Mouse (Mus musculus) ES-E14 (cell line): ENCODE measurements around the gene Psmb3. TPM values are rescaled to one million over a fixed set of nuclear protein-coding genes. Genes with fewer than 3 reads are reported as not detected.

Experiments used
- DNase-seq: peaks from one replicate; pipeline ENCODE4 v3.0.0-alpha.2; 2013; ENCODE audit warnings: low read depth, low spot score
- H3K27ac ChIP-seq: 2 replicates; pipeline ENCODE4 v1.5.1; 2012; ENCODE audit warnings: low read depth, mild to moderate bottlenecking, low read length, moderate library complexity, mixed read lengths; ENCODE audit not compliant: poor library complexity, insufficient read depth, severe bottlenecking
- H3K36me3 ChIP-seq: 2 replicates; pipeline ENCODE4 v1.6.1; 2012; ENCODE audit warnings: mild to moderate bottlenecking, low read length, moderate library complexity, mixed read lengths; ENCODE audit not compliant: control insufficient read depth, poor library complexity, insufficient read depth, severe bottlenecking
- H3K4me1 ChIP-seq, 2 experiments: fragments of 150-350 bp in 1 of 2; sonication (generic) in 1 of 2; 2 replicates each; pipeline ENCODE4 v1.6.1; 2012; ENCODE audit warnings: low read length in 2 of 2, mild to moderate bottlenecking in 1 of 2, mixed read lengths in 1 of 2; ENCODE audit not compliant: control insufficient read depth in 2 of 2, insufficient read depth in 2 of 2, poor library complexity in 1 of 2
- H3K4me3 ChIP-seq, 2 experiments: fragments of 150-350 bp in 1 of 2; sonication (generic) in 1 of 2; 2 replicates each; pipeline ENCODE4 v1.5.1; 2012; ENCODE audit warnings: low read length in 2 of 2, low read depth in 1 of 2, mild to moderate bottlenecking in 1 of 2, mixed read lengths in 1 of 2; ENCODE audit not compliant: insufficient read depth in 1 of 2, poor library complexity in 1 of 2, severe bottlenecking in 1 of 2
- H3K9ac ChIP-seq: 2 replicates; pipeline ENCODE4 v1.6.1; 2012; ENCODE audit warnings: low read depth, mild to moderate bottlenecking, low read length, mixed read lengths; ENCODE audit not compliant: poor library complexity, insufficient read depth, severe bottlenecking
- H3K9me3 ChIP-seq: fragments of 150-350 bp; sonication (generic); 2 replicates; pipeline ENCODE4 v1.6.1; 2012; ENCODE audit warnings: low read depth, mild to moderate bottlenecking, low read length; ENCODE audit not compliant: control insufficient read depth, insufficient read depth
- CHD2 ChIP-seq: IDR thresholded peaks from 2 replicates; pipeline ENCODE4 v1.6.1; 2014; ENCODE audit warnings: mild to moderate bottlenecking, low read depth, low read length, inconsistent platforms
- HCFC1 ChIP-seq: IDR thresholded peaks from 2 replicates; pipeline ENCODE4 v1.6.1; 2012; ENCODE audit warnings: low read length, inconsistent platforms, borderline replicate concordance; ENCODE audit not compliant: insufficient read depth
- MAFK ChIP-seq: IDR thresholded peaks from 2 replicates; pipeline ENCODE4 v1.6.1; 2014; ENCODE audit warnings: mild to moderate bottlenecking, low read depth, low read length, inconsistent platforms; ENCODE audit not compliant: insufficient read depth
- ZC3H11A ChIP-seq: IDR thresholded peaks from 2 replicates; pipeline ENCODE4 v1.6.1; 2012; ENCODE audit warnings: low read depth, mild to moderate bottlenecking, inconsistent platforms, low read length, borderline replicate concordance
- ZNF384 ChIP-seq: IDR thresholded peaks from 2 replicates; pipeline ENCODE4 v1.6.1; 2012; ENCODE audit warnings: low read depth, low read length, inconsistent platforms
- in situ Hi-C, 2 experiments: fragments of 600-800 bp; cut with MboI; formaldehyde crosslinking; loops; one replicate each; pipeline ENCODE4 v1.15.1; 2025; ENCODE audit warnings: low sequenced_read_pairs in 2 of 2, inconsistent platforms in 1 of 2; ENCODE audit not compliant: unreplicated experiment in 2 of 2
- total RNA-seq: library from RNA; depleted of rRNA; stranded (reverse); fragments of 300-350 nt; gene quantifications from 2 replicates; pipeline ENCODE4 v1.2.3, GENCODE M21; 2012

Gene Psmb3
- total RNA-seq, 1 experiment = 677 TPM

DNA sequence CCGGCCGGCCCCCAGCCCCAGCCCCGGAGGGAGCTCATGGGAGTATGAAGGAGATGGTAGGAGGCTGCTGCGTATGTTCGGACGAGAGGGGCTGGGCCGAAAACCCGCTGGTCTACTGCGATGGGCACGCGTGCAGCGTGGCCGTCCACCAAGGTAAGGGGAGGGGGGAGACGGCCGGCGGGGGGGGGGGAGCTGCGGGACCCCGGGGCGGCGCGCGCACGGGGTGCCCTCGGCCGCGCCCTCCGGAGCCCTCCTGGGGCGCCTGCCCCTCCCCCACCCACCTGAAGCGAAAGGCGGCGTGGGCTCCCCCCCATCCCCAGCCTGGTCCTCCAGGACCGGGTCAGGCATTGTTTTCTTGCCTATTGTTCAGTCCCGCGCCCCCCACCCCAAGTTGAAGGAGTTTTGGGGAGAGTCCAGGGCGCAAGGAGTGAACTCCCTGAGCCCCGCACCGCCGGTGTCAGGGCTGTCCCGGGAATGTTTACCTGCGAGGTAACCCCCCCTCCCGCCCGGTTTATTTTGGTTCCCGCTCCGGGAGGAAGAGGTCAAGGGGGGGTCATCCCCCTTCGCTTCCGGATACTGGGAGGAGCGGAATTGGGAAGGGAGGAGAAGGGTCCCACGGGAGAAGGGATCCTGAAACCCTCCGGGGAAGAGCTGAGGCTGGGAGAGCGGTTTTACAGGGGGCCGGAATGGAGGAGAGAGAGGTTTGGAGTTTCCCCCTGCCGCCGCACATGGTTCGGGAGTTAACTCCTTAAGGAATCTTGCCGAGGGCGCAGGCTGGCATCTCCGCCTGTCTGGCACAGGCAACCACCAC lies 39.5 kb upstream of the Psmb3 start:
- Histone ChIP-seq H3K27ac (peak overlapping the region; percentile 100), H3K9ac (peak overlapping the region; percentile 96), H3K9me3 (no peaks in the 10 kb centered on the region), H3K4me1 (peaks cover 11 to 22% of the 10 kb centered on the region in 2 experiments; a peak in 3 of 4 replicates), H3K36me3 (peaks cover 29% of the 10 kb centered on the region), H3K4me3 (peak overlapping the region; percentile 86 to 91)
- in situ Hi-C loops = no loop called here
- TF ChIP-seq ZC3H11A = no peak
- no peak for TF ChIP-seq CHD2
- TF ChIP-seq ZNF384 = no peak
- no peak for TF ChIP-seq MAFK
- no peak for TF ChIP-seq HCFC1
- DNase-seq = no peak

DNA sequence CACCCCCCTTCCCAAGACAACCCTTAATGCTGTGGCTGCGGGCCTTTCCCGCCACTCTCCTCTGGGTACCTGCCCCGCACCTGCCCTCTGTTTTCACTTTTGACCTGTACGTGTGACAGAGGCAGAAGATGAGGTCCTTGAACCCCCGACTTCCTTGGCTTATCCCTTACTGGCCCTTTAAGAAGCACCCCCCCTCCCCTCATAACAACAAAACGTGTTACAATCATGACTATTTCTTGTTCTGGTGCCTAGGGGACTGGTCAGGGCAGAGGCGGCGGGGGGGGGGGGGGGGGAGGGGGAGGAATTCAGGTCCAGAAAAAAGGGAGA lies 38.9 kb upstream of the Psmb3 start:
- peaks cover 11 to 26% of the 10 kb centered on the region in 2 experiments; a peak in 3 of 4 replicates for H3K4me1 ChIP-seq

DNA sequence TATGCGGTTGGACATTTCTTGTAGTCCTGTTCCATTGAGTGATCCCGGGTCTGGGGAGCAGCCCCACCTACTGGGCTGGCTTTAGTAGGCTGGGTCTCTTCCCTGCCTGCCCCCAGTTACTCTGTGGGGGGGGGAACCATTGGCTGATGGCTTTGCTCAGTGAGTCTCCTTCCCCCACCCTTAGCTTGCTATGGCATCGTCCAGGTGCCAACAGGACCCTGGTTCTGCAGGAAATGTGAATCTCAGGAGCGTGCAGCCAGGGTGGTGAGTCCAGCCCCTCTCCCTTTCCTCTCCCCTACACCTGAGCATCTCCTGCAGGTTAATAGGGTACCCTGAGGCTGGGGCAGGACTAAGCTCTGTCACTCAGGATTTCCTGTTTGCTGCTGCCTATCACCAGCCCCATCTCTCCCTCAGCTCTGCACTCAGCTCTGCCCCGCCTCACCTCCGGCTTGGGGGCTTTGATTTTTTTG lies 38.4 kb upstream of the Psmb3 start:
- Histone ChIP-seq H3K36me3 (peaks cover 40% of the 10 kb centered on the region), H3K9me3 (no peaks in the 10 kb centered on the region), H3K9ac (peak overlapping the region; percentile 96), H3K27ac (peak overlapping the region; percentile 100; the same call in 1 of the 2 replicates), H3K4me3 (peak overlapping the region; percentile 86 to 91), H3K4me1 (peaks cover 13 to 31% of the 10 kb centered on the region in 2 experiments)
- in situ Hi-C loops = no loop called here
- TF ChIP-seq ZNF384 (no peak), HCFC1 (no peak), ZC3H11A (no peak), MAFK (no peak), CHD2 (no peak)
- DNase-seq = no peak

More for the DNA sequence above, 38.9 kb upstream of the Psmb3 start:
- H3K4me3 ChIP-seq = peak overlapping the region; percentile 86 to 91
- no peaks in the 10 kb centered on the region for H3K9me3 ChIP-seq
- TF ChIP-seq MAFK = no peak
- TF ChIP-seq CHD2 = no peak
- no peak for TF ChIP-seq ZNF384
- TF ChIP-seq ZC3H11A = no peak
- no peak for TF ChIP-seq HCFC1
- in situ Hi-C loops = no loop called here
- H3K27ac ChIP-seq = peak overlapping the region; percentile 100
- peaks cover 35% of the 10 kb centered on the region for H3K36me3 ChIP-seq
- DNase-seq = no peak
- peak overlapping the region; percentile 96 for H3K9ac ChIP-seq

DNA sequence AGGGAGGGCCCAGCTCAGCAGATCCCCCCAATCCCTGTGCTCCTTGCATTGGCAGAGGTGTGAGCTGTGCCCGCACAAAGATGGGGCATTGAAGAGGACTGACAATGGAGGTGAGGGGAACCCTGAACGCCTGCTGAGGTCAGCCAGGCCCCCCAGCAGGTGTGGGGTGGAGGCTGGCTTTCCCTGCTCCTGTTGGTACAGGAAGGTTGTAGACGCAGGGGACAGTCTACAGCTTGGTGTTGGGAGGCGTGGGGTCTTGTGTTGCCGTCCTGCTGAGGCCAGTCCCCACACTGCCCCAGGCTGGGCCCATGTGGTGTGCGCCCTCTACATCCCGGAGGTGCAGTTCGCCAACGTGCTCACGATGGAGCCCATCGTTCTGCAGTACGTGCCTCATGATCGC lies 37.8 kb upstream of the Psmb3 start:
- Histone ChIP-seq H3K27ac (peak overlapping the region; percentile 100; the same call in 1 of the 2 replicates), H3K4me3 (peak overlapping the region; percentile 86 to 91), H3K9me3 (no peaks in the 10 kb centered on the region), H3K9ac (peak overlapping the region; percentile 96), H3K4me1 (peaks cover 14 to 36% of the 10 kb centered on the region in 2 experiments), H3K36me3 (peaks cover 46% of the 10 kb centered on the region)
- TF ChIP-seq CHD2 (no peak), HCFC1 (no peak), MAFK (no peak), ZNF384 (no peak), ZC3H11A (no peak)
- in situ Hi-C loops = no loop called here
- no peak for DNase-seq
